Mouse (Mus musculus): Measurements from ENCODE around the gene Fyb. TPM values are rescaled to one million over a fixed set of nuclear protein-coding genes. Genes with fewer than 3 reads are reported as not detected.
A peak's percentile ranks its signal among the peaks of the same experiment; 100 is the strongest.

Fyb gene
- total and polyA plus RNA-seq, 2 experiments from 2014 or later: 2.2 to 3.6 TPM

DNA sequence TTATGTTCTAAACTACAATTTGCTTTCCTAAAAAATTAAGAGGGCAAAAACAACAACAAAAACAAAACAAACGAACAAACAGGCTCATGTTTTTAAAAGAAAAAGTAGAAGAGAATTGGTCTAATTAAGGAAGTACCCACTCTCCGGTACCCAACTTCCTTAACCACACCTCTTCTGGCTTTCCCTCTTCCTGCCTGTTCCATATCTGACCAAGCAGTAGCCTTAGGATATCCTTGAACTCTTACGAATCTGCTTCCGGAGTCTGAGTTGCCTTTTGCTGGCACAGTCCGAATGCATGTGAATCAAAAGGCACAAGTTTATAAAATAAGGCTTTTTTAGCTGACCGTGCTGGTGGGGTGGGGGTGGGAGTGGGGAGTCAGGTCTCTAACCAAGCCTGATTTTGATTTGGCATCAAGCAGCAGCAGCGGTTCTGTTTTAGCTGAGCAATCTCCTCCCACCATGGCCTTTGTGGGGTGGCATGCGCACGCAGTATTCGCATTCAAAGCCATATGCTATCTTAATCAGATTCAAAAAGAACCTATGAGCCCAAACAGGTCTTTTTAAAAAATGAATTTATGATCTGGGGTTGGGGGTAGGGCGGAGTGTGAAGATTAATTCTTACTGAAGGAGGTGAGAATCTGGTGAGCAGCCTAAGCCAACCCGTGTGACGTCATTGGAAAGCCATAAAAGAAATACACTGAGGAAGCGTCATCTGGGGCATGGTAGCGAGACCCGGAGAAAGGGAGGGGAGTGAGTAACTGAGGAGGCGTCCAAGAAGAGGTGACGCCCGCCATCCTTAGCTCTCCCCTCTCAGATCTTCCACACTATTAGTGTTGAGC, 3.0 kb upstream of the Fyb start:
- 88% methylated on average over 19 of the region's 19 CpGs for WGBS
- no peak for TF ChIP-seq CTCF (IDR thresholded peaks at IDR 0.05)
- Histone ChIP-seq H3K27me3 (ENCODE audit: insufficient read depth, low read length) (no peaks in the 10 kb centered on the region), H3K9me3 (ENCODE audit: low read length) (no peaks in the 10 kb centered on the region), H3K4me1 (ENCODE audit: insufficient read depth, low read length) (no peaks in the 10 kb centered on the region), H3K27ac (ENCODE audit: low read depth, low read length) (no peak overlapping the region), H3K4me3 (ENCODE audit: low read depth, low read length) (no peak overlapping the region), H3K4me2 (ENCODE audit: low read depth, low read length, poor library complexity, severe bottlenecking) (no peak overlapping the region), H3K9ac (replicated peaks; ENCODE audit: low read length, poor library complexity, severe bottlenecking) (no peak overlapping the region), H3K36me3 (ENCODE audit: insufficient read depth, low read length) (no peaks in the 10 kb centered on the region)
- ATAC-seq (ENCODE audit: low FRiP score) (0 out of 2 replicates have a peak, but pooled peaks have one; percentile 16), DNase-seq (ENCODE audit: low spot score) (no peak)

DNA sequence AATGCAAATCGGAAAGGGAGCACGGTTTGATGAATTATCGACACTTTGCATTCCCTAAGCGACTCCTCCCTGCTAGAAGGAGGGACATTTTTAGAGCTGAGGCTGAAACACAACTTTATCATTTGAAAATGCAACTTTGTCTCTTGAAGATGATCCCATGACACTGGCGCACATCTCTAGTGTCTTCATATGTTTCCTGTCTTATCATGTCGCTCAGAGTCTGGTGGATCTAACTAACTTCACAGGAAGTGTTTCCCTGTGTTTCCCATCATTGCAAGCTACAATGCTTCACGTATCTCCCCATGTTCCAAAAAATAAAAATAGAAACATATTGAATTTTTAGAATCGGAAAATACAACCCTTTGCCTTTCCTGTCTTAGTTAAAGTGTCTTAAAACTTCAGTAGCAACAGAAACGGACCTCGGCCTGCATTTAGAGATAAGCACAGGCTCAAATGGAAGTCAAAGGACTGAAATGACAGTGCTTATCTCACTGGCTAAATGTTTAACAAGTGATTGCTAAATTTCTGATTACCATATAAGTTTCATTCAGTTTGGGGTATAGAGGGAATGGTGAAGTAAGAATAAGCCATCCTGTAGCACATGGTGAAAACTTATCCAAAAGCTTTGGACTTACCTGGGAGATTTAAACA, 2.0 kb upstream of the Fyb start:
- Histone ChIP-seq H3K36me3 (ENCODE audit: insufficient read depth, low read length) (no peaks in the 10 kb centered on the region), H3K9me3 (ENCODE audit: low read length) (no peaks in the 10 kb centered on the region), H3K27ac (ENCODE audit: low read depth, low read length) (no peak overlapping the region), H3K27me3 (ENCODE audit: insufficient read depth, low read length) (no peaks in the 10 kb centered on the region), H3K4me1 (ENCODE audit: insufficient read depth, low read length) (no peaks in the 10 kb centered on the region), H3K9ac (replicated peaks; ENCODE audit: low read length, poor library complexity, severe bottlenecking) (no peak overlapping the region), H3K4me3 (ENCODE audit: low read depth, low read length) (no peak overlapping the region), H3K4me2 (ENCODE audit: low read depth, low read length, poor library complexity, severe bottlenecking) (no peak overlapping the region)
- ATAC-seq (ENCODE audit: low FRiP score) (no peak), DNase-seq (ENCODE audit: low spot score) (no peak)
- WGBS: 76% methylated on average over 10 of the region's 10 CpGs
- no peak for TF ChIP-seq CTCF (IDR thresholded peaks at IDR 0.05)

DNA sequence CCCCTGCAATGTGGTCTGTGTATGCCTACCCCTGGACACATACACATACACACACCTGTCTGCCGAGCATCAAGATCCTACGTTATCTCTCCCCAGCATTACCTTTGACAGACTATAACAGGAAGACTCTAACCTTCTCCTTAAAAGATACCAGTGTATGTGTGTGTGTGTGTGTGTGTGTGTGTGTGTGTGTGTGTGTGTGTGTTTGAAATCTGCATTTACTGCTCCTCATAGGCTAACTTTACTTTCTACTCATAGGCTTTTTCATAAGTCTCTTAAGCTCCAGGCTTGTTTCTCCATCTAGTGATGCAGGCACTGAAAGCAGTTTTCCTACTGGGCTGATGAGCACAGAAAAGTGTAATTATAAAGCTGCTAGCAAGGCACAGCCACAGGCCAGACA, 2.1 kb downstream of the Fyb start:
- Histone ChIP-seq H3K9me3 (ENCODE audit: low read length) (no peaks in the 10 kb centered on the region), H3K4me1 (ENCODE audit: insufficient read depth, low read length) (no peaks in the 10 kb centered on the region), H3K9ac (replicated peaks; ENCODE audit: low read length, poor library complexity, severe bottlenecking) (no peak overlapping the region), H3K36me3 (ENCODE audit: insufficient read depth, low read length) (no peaks in the 10 kb centered on the region), H3K4me2 (ENCODE audit: low read depth, low read length, poor library complexity, severe bottlenecking) (no peak overlapping the region), H3K27ac (ENCODE audit: low read depth, low read length) (no peak overlapping the region), H3K4me3 (ENCODE audit: low read depth, low read length) (no peak overlapping the region), H3K27me3 (ENCODE audit: insufficient read depth, low read length) (no peaks in the 10 kb centered on the region)
- ATAC-seq (ENCODE audit: low FRiP score) (no peak), DNase-seq (ENCODE audit: low spot score) (no peak)
- 89% methylated on average over 2 of the region's 2 CpGs for WGBS
- no peak for TF ChIP-seq CTCF (IDR thresholded peaks at IDR 0.05)

DNA sequence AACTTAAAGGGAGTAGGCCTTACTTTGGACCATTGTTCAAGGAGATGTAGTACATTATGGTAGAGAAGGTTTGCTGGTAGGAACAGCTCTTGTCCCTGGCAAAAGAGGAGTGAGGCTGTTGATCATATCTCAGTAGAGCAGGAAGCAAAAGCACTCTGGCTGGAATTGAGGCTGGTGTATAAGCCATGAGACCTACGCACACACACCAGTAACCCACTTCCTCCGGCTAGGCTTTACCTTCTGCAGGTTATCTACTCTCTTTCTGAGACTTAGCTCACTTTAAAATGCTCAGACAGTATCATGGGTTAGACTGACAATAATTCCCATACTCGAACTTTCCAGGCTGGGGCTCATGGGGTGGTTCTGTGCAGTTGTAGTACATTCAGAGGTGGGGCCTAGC, 2.7 kb downstream of the Fyb start:
- Histone ChIP-seq H3K4me1 (ENCODE audit: insufficient read depth, low read length) (no peaks in the 10 kb centered on the region), H3K27ac (ENCODE audit: low read depth, low read length) (no peak overlapping the region), H3K4me2 (ENCODE audit: low read depth, low read length, poor library complexity, severe bottlenecking) (no peak overlapping the region), H3K9ac (replicated peaks; ENCODE audit: low read length, poor library complexity, severe bottlenecking) (no peak overlapping the region), H3K4me3 (ENCODE audit: low read depth, low read length) (no peak overlapping the region), H3K9me3 (ENCODE audit: low read length) (no peaks in the 10 kb centered on the region), H3K27me3 (ENCODE audit: insufficient read depth, low read length) (no peaks in the 10 kb centered on the region), H3K36me3 (ENCODE audit: insufficient read depth, low read length) (no peaks in the 10 kb centered on the region)
- WGBS: 90% methylated on average over 3 of the region's 3 CpGs
- no peak for TF ChIP-seq CTCF (IDR thresholded peaks at IDR 0.05)
- ATAC-seq (ENCODE audit: low FRiP score) (no peak), DNase-seq (ENCODE audit: low spot score) (no peak)

DNA sequence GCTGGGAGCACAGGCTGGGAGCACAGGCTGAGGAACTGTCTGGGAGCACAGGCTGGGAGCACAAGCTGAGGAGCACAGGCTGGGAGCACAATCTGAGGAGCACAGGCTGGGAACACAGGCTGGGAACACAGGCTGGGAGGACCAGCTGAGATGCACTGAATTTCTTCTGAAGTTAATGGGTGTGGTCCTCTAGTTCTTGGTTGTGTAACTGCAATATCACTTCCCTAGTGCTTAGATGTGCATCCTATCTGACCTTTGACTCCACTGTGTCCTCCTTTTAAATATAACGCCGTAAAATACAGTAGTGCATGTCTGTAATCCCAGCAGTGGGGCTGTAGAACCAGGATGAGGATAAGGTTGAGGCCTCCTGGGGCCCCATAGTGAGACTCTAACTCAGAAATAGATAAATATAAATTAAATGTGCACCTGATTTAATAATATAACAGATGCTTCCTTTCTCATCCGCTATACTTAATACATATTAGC, 11.2 kb downstream of the Fyb start:
- DNase-seq (ENCODE audit: low spot score) (no peak), ATAC-seq (ENCODE audit: low FRiP score) (no peak)
- H3K9ac ChIP-seq (replicated peaks; ENCODE audit: low read length, poor library complexity, severe bottlenecking): no peak overlapping the region
- no peaks in the 10 kb centered on the region for H3K9me3 ChIP-seq (ENCODE audit: low read length)
- TF ChIP-seq CTCF (IDR thresholded peaks at IDR 0.05): no peak
- H3K4me1 ChIP-seq (ENCODE audit: insufficient read depth, low read length): no peaks in the 10 kb centered on the region
- H3K4me2 ChIP-seq (ENCODE audit: low read depth, low read length, poor library complexity, severe bottlenecking): no peak overlapping the region
- no peaks in the 10 kb centered on the region for H3K36me3 ChIP-seq (ENCODE audit: insufficient read depth, low read length)
- no peak overlapping the region for H3K4me3 ChIP-seq (ENCODE audit: low read depth, low read length)
- H3K27me3 ChIP-seq (ENCODE audit: insufficient read depth, low read length): no peaks in the 10 kb centered on the region
- 91% methylated on average over 3 of the region's 3 CpGs for WGBS
- H3K27ac ChIP-seq (ENCODE audit: low read depth, low read length): no peak overlapping the region

DNA sequence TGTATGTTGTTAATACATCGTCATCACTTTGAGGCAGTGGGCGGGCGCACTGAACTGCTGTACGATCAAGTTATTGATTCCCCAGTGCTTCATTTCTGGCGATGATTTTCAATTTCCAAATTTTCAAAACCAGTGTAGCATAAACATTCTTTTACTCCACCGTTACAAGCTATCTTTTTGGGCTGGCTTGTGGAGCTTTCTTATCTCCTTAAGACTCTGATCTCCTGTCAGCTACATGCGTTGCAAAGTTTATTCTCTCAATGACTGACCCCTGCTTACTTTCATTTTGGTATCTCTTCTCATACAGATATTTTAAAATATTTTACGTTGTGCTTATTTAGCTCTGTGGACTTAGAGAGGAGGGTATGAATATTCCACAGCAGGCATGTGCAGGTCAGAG, 11.9 kb downstream of the Fyb start:
- 84% methylated on average over 8 of the region's 8 CpGs for WGBS
- no peak for ATAC-seq (ENCODE audit: low FRiP score)
- H3K4me3 ChIP-seq (ENCODE audit: low read depth, low read length): no peak overlapping the region

More for the DNA sequence above, 11.9 kb downstream of the Fyb start:
- no peaks in the 10 kb centered on the region for H3K27me3 ChIP-seq (ENCODE audit: insufficient read depth, low read length)
- no peaks in the 10 kb centered on the region for H3K4me1 ChIP-seq (ENCODE audit: insufficient read depth, low read length)
- H3K4me2 ChIP-seq (ENCODE audit: low read depth, low read length, poor library complexity, severe bottlenecking): no peak overlapping the region
- no peaks in the 10 kb centered on the region for H3K36me3 ChIP-seq (ENCODE audit: insufficient read depth, low read length)
- no peak overlapping the region for H3K9ac ChIP-seq (replicated peaks; ENCODE audit: low read length, poor library complexity, severe bottlenecking)
- H3K9me3 ChIP-seq (ENCODE audit: low read length): no peaks in the 10 kb centered on the region
- no peak for DNase-seq (ENCODE audit: low spot score)
- no peak overlapping the region for H3K27ac ChIP-seq (ENCODE audit: low read depth, low read length)
- TF ChIP-seq CTCF (IDR thresholded peaks at IDR 0.05): no peak

Data from midbrain, postnatal 0 days (tissue).